Mouse (Mus musculus): Measurements from ENCODE around the gene Abhd11.

Gene Abhd11

DNA sequence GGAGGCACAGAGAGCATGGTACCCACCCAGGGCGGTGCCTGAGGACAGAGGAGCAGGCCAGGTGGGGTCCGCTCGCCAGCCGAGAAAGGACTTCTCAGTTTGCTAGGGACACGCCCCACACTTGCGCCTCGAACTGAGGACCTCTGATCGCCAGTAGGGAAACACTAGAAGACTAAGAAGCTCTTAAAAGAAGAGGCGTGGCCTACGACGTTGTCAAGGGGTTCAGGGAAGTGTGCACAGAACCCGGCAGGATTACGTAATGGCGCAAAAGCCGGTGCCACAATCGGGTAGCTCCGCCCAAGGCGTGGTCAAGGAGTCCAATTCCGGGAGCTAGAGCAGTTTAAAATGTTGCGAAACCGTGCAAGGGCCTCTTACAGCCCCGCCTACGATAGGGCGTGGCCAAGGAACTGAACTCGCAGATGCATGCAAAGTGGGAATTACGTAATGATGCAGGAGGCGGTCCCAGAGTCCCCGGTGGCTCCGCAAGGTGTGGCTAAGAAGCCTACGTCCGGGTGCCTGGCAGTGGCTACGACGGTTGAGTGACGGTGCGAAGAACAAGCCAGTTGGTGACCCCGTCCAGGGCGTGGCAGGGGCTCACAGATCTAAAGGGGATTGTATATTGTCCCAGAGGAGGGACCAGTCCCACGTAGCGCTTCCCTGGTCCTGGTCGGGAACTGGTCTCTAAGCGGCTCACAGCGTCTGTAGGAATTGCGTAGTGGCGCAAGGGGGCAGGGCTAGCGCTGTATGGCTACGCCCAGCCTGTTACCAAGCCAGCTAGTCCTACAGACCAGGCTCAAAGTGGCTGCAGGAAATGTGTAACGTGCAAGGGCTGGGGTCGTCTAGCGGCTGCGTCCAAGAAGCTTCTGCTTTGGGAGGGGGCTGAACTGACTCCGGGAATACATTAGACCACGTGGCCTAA, at the start of gene Abhd11:
Gene Abhd11 (plus strand): TSS at position 482 of the 919 bp plus-strand sequence.
- in situ Hi-C loops (cut with MboI, MseI), result no loop called here

DNA sequence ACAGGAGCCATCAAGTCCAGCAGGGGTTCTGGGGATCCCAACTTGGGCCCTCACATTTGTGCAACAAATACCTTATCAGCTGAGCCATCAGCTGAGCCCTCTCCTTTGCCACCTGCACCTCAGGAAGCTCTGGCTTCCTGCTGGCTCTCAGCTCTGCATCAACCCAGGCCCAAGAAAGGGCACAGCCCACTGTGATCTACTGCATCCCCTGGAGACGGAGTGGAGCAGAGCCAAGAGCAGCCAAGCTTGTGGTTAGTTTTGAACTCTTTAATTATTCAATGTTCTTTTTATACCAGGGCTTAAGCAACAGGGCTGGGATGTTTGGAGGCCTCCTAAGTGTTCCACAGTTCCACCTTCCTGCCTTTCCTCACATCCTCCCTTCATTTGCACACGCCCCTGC, 48.5 kb upstream of the Abhd11 start:
- in situ Hi-C loops (cut with MboI, MseI), result loop anchor here (10.0 kb wide), 1 partner anchor 46 kb away; the partner anchor contains the start of gene Cldn13 (in 2 of the 2)

DNA sequence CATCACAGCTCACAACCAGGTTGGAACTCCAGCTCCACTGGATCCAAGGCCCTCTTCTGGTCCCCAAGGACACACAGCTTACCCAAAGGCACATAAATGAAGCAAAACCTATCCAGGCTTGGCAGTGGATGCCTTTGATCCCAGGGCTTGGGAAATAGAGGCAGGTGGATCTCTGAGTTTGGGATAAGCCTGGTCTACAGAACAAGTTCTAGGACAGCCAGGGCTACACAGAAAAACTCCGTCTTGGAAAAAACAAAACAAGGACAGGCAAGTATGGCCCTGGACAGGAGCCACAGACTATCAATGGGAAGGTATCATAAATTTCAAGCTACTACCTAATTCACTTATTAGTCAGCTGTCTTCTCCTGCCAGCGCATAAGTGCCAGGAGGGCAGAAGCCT, 47.4 kb upstream of the Abhd11 start:
- in situ Hi-C loops (cut with MboI, MseI), result loop anchor here (10.0 kb wide), 1 partner anchor 47 kb away; the partner anchor contains the start of gene Cldn13 (in 2 of the 2)

DNA sequence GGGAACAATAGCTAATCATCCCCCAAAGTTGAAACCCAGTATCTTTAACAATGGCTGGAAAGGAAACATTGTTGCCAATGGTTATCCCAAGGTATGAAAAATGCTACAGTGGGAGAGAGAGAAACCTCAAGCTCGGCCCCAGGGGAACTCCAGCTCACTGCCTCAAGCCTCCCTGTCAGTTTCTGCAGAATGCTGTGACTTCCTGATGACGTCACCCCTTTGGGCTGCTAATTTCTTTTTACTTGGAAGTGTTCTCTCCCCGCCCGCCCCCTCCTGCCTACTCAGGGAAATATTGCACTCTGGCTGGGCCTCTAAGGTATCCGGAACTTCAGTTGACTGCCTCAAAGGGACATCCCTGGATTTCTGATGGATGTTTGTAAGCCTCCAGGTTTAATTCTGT, 45.4 kb upstream of the Abhd11 start:
- in situ Hi-C loops (cut with MboI, MseI), result loop anchor here (10.0 kb wide), 1 partner anchor 49 kb away; the partner anchor contains the start of gene Cldn13 (in 2 of the 2)

DNA sequence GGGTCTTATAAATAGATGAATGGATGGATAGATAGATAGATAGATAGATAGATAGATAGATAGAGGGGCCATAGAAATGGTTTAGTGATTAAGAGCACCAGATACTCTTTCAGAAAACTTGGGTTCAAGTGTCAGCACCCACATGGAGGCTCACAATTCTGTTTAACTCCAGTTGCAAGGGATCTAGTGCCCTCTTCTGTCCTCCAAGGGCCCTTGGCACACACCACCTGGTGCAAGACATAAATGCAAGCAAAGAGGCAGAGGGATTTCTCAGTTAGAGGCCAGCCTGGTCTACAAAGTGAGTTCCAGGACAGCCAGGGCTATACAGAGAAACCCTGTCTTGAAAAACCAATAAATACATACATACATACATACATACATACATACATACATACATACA, 44.3 kb upstream of the Abhd11 start:
- in situ Hi-C loops (cut with MboI, MseI), result loop anchor here (5.0 to 10.0 kb wide), 2 partner anchors 32 to 50 kb away; partner anchors contain the start of genes Cldn13 (in 2 of the 2) and Mettl27 (in 2 of the 2)

DNA sequence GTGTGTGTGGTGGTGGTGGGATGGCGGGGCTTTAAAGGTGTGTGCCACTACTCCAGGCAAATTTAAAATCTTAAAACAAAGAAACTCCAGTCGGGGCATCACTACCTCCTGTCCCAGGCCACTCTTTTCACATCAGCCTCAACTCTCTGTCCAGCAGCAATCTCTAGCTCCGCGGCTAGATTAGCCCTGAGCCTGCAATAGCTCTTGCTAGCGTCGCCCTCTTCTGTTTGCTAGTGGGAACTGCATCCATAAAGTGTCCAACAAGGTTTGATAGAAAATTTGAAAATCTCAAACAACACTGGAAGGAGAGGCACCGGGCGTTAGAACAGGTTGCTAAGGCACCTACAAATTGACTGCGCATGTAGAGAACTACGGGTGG, 43.5 kb upstream of the Abhd11 start:
- in situ Hi-C loops (cut with MboI, MseI), result loop anchor here (5.0 to 10.0 kb wide), 2 partner anchors 33 to 51 kb away; partner anchors contain the start of genes Cldn13 (in 2 of the 2) and Mettl27 (in 2 of the 2)

DNA sequence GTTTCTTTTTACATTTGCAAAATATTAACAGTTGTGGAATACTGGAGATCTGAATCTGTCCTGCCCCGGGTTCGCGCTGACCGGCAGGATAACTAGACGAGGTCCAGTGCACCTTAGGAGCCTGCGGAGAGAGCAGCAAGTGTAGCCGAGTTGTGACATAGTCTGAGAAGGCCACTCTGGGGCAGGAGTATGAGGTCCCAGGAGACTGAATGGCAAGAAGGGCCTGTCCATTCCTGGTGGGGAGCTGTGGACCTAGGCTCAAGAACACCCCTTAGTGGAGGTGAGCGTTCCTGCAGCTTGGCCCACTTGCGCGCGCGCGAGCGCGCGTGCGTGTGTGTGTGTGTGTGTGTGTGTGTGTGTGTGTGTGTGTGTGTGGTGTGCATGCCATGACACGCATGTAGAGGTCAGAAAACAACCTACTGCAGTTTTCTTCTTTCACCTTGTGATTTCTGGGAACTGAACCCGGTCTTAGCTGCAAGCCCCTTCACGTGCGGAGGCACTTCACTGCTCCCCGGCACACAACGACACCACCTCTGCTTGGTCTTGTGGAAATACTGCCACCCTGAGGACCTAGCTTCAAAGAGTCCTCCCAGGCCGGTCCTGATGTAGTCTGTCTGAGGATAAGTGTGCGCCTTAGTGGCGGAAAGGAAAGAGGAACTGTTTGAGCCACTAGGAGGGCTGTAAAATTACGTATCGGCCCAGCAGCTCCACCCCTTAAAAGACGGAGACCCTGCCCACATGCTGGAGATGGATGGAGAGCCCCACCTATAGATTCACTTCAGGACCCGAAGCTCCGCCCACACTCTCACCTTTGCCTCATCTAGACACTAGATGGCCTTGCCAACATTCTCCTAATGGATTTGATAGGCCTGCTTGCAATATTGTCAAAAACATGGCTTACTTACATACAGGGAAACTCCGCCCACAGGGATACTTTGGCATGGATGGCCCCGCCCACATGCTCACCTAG, 42.8 kb upstream of the Abhd11 start:
- in situ Hi-C loops (cut with MboI, MseI), result loop anchor here (5.0 to 10.0 kb wide), 2 partner anchors 34 to 51 kb away; partner anchors contain the start of genes Cldn13 (in 2 of the 2) and Mettl27 (in 2 of the 2)

DNA sequence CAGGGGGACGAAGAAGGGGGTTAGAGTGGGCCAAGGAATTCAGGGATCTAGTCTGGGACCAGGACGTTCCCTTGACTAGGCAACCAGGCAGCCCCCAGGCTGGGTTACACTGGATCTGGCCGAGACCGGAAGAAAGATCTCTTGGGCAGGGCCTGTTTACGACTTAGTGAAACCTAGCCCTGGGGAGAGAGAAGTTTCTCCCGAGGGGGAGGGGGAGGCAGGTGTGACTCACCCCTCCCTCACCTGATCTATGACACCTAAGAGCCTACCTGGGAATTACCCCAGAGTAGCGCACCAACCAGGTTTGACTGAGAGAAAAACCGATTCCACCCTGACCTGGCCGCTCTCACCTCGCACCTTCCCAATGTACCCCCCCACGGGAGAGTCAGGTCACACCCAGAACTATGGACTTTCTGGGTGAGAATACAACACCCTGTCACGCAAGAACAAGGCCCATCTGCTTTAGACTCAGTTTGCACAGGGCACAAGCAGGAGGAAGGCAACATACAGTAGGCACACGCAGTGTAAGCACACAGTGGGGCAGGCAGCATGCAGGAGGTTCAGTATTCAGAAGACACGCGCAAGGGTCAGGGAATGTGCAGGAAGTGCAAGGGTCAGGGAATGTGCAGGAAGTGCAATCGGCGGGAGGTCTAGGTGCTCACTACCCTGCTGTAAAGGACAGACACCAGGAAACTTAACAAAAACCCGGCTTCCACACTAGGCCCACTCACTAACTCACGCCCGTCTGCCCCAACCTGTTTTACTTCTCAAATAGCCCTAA, 41.6 kb upstream of the Abhd11 start:
- in situ Hi-C loops (cut with MboI, MseI), result loop anchor here (5.0 to 10.0 kb wide), 2 partner anchors 35 to 53 kb away; partner anchors contain the start of genes Cldn13 (in 2 of the 2) and Mettl27 (in 2 of the 2)

DNA sequence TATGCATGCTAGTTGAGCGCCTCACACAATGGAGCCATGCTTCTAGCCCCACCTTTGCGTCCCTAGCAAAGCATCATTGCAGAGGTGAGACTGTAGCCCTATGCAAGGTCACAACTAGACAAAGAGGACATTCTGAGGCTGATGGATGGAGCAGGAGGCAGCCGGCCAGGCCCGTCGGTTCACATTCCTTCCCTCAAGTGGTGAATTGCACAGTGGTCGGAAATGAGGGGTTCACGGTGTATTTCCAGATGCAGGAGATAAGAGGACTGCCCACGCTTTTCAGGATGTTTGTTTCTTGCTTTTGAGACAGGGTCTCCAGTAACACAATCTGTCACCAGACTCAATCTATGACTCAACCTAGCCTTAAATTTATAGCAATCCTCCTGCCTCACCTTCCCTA, 38.3 kb upstream of the Abhd11 start:
- in situ Hi-C loops (cut with MboI, MseI), result no loop called here

DNA sequence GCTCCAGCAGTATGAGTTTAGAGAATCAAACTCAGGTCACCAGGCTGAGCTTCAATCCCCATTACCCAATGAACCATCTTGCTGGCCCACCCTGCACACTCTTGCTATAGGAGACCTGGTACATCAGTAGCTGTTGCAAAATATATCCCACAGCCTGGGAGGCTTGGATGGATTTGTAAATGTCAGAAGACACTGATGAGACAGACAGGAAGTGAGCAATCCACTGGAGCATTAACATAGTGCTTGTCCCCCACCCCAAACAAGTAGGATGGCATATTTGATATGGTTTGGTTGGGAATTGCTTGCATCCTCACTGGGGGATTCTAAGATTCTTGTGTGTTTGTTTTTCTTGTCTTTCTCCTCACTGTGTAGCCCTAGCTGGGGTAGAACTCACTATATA, 35.9 kb upstream of the Abhd11 start:
- in situ Hi-C loops (cut with MboI, MseI), result no loop called here

DNA sequence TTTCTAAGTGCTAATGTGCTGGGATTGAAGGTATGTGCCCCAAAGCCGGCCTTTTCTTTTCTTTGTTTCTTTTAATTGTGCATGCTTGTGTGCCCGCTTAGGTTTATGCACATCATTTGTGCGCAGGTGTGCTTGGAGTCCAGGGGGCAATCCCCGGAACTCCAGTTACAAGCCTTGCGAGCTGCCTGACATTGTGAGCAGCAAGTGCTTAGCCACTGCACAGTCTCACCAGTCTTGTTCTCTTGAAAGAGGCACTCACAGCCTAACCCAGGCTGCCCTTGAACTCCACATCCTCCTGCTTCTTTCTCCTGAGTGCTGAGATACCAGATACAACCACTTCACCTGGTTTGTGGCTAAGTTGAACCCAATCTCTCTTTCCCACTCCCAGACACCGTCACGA, 35.4 kb upstream of the Abhd11 start:
- in situ Hi-C loops (cut with MboI, MseI), result no loop called here

DNA sequence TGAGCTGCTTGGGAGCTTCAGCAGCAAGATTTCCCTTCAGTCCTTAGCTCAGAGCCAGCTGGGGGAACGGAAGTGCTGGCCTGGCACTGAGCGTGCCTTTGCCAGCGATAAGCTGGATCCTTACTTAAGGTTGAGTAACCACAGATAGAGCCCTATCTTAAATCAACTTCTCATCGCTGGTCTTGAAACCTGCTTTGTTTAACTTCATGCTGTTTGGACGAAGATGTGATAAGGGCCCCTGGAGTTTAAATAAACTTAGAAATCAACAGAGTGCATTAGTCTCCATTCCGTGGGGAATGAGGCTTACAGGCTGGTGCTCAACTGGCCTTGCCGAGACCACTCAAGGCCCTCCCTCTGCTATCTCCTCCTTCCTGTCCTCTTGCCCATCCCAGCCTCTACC, 34.7 kb upstream of the Abhd11 start:
- in situ Hi-C loops (cut with MboI, MseI), result no loop called here

DNA sequence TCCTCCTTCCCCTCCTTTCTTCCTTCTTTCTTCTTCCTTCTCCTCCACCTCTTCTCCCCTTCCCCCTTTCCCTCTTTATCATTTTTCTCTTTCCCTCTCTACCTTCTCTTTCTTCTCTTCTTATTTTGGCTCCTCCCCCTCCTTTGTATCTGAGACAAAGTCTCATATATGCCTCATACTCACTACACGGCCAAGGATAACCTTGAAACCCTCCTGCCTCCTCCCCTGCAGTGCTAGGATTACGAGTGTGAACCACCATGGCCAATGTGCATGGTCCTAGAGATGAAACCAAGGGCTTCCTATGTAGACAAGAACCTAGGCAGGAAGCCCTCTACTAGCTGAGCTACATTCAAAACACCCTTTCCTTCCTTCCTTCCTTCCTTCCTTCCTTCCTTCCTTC, 34.0 kb upstream of the Abhd11 start:
- in situ Hi-C loops (cut with MboI, MseI), result no loop called here

DNA sequence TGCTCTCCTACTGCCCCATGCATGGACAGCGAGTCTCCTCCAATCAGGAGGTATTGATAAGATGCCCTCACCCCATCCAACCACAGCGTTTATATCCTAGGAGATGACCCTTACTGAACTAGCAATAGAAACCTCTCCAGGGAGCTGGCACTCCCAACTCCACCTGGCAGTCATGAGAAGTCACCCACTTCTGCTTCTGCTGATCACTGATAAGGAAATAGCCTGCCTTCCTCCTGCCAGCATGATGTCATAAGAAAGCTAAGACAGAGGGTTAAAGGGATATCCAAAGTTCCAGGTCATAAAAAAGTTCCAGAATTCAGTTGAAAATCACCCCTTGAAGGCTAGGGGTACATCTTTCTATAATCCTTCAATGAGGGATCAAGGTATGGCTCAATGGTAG, 32.8 kb upstream of the Abhd11 start:
- in situ Hi-C loops (cut with MboI, MseI), result no loop called here

DNA sequence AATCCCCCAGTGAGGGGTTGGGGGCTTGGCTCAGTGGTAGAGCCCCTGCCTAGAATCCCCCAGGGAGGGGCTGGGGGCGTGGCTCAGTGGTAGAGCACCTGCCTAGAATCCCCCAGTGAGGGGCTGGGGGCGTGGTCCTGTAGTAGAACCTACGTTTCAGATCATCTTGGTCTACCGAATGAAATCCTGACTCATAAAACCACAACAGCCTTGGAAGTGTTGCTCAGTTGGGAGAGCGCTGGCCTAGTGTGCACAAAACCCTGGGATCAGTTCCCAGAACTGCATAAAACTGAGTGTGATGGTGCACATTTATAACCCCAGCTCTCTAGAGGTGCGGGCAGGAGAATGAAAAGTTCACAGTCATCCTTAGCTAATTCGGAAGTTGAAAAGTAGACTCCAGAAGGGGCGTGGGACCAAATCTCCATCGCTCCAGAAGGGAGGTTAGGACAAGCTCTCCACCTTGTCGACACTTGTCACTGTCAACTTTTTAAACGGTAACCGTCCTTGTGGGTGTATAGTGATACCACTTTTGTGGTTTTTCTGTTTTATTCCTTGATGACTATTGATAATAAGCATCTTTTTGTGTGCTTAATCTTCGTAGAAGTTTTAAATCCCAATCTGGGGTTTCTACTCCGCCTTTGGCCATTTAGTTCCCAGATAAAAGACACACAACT, 32.2 kb upstream of the Abhd11 start:
- in situ Hi-C loops (cut with MboI, MseI), result no loop called here

DNA sequence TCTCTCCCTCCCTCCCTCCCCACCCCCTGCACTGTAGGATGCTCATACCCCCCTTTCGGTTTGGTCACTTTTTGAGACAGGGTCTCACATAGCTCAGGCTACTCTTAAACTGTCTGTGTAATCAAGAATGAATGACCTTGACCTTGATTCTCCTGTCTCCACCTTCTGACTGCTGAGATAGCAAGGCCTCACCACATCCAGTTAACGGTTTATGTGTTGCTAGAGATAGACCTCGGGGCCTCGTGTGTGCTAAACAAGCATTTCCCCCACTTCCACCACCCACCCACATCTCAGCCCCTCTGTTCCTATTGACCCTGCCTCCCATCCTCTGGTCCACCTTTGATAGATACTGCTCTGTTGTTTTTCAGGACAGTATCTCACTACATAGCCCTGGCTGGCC, 31.1 kb upstream of the Abhd11 start:
- in situ Hi-C loops (cut with MboI, MseI), result no loop called here

DNA sequence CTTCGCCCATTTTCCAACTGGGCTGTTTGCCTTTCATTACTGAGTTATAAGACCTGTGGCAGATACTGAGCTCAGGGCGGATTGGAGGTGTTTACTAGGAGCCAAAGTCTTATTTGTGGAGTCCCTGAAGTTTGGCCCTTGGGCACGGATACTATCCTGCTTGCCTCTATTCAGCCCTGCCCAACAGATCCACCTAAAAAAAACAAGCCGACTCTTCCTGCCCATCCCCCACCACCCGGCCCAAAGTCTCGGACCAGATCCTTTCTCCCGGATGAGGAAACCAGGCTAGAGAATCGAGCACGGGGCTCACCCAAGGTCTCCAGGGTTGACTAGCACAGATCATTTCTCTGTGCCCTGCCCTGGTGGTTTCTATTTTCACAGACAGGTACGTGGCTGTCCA, 27.8 kb upstream of the Abhd11 start:
- in situ Hi-C loops (cut with MboI, MseI), result no loop called here

DNA sequence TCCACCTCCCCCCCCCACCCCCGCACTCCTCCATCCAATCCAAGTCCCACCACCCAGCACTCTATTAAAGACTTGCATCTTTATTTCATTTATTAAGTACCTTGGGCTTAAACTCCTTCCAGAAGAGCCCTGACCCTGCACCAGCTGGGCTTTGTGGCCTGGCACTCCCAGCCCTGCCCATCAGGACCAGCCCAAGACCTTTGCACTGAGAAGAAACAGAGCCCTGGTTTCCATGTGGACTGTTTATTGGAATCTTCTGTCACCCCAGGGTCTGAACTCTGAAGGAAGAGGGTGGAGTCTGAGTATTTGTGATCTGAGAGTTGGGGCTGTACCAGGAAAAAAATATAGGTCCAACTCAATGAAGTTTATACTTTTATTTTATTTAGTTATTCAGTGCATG, 25.8 kb upstream of the Abhd11 start:
- in situ Hi-C loops (cut with MboI, MseI), result no loop called here

DNA sequence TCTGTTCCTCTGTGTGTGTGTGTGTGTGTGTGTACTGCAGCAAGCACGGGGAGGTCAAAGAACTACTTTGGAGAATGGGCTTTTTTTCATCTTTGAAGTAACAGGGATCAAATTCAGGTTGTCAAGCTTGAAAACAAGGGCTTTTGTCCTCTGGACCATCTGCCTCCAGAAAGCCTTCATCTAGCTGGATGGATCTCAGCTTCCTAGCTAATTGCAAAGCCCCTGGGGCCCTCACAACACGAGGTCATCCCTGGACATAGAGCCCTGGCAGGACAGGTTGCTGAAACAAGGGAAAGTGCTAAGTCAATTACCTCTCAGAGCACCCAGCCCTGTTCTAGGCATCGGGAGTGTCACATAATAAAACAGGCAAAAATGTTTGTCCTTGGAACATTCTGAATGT, 25.2 kb upstream of the Abhd11 start:
- in situ Hi-C loops (cut with MboI, MseI), result no loop called here

DNA sequence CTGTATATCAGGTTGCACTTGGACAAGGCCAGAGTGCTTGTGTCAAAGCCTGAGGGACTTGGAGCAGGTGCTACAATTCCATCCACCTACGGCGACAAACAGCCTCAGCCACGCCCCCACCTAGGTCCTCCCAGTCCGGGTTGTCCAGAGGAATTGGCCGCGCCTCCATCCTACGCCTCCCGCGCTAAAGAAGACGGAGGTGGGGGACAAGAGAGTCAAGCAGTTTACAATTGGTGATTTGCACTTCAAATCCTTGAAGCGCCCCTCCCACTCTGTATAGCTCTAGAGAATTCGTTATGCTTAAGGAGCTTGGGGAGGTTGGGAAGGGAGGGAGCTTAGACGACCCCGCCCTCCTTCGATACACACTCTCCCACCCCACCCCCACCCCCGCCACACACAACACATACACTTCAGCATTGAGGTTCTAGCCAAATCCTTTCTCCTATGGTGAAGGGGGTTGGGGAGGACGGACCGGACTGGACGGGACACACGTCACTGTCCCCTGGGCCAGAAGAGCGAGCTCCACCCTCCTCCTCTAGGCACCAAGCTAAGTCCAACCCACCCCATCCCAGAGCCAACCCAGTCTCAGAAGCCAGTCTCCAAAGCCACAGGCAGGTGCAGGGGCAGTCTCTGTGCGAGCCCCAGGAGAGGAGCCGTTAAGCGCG, 23.2 kb upstream of the Abhd11 start, which contains the start of gene Cldn3:
Gene Cldn3 (plus strand): TSS at position 582 of the 665 bp plus-strand sequence.
- in situ Hi-C loops (cut with MboI, MseI), result no loop called here

Data from T-helper 17 cell (primary cell).